Mouse (Mus musculus) cortical plate, adult 2 months (tissue): ENCODE data around the gene Tmprss2. TPM values are rescaled to one million over a fixed set of nuclear protein-coding genes. Genes with fewer than 3 reads are reported as not detected.

Experiments
- H3K27ac ChIP-seq: fragments of 200-500 bp; 2 replicates; pipeline ENCODE4 v1.5.1; 2012; ENCODE audit warnings: low read length, control low read depth, inconsistent platforms; ENCODE audit not compliant: insufficient read depth
- H3K4me1 ChIP-seq: fragments of 200-500 bp; 2 replicates; pipeline ENCODE4 v1.6.1; 2011; ENCODE audit warnings: low read length; ENCODE audit not compliant: control insufficient read depth, insufficient read depth
- H3K4me3 ChIP-seq: fragments of 200-500 bp; 2 replicates; pipeline ENCODE4 v1.5.1; 2011; ENCODE audit warnings: mild to moderate bottlenecking, low read length, control low read depth; ENCODE audit not compliant: insufficient read depth
- CTCF ChIP-seq: fragments of 200-500 bp; IDR thresholded peaks from 2 replicates; pipeline ENCODE4 v1.5.1; 2011; ENCODE audit warnings: mild to moderate bottlenecking, control low read depth, low read length; ENCODE audit not compliant: insufficient read depth; ENCODE audit errors: extremely low read depth
- POLR2A ChIP-seq: fragments of 200-500 bp; IDR thresholded peaks from 2 replicates; pipeline ENCODE4 v1.6.1; 2011; ENCODE audit warnings: mild to moderate bottlenecking, low read length, control low read depth; ENCODE audit not compliant: insufficient read depth; ENCODE audit errors: extremely low read depth
- polyA plus RNA-seq: library from polyadenylated mRNA; depleted of rRNA; stranded (reverse); fragments of >200 nt; gene quantifications from 2 replicates; pipeline ENCODE4 v1.2.3, GENCODE M21; 2012

The Tmprss2 gene
- polyA plus RNA-seq, 1 experiment = 0.23 TPM

DNA sequence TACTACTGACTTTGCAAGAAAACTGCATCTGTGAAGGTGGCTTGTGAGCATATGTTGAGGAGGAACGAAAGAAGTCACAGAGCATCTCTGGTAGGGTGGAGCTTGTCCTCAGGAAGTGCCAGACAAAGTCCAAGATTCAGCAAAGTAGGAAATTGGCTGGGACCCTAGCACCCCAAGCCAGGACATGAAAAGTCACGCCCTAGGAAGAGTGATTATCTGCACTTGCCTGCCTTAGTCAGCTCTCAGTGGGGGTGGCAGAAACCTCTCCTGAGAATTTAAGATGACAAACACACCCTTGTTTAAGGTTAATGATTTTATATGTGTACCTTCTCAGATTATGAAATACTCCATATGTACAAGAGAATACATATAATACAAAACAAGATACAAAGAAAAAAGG is 7.3 kb upstream of the Tmprss2 start:
- Histone ChIP-seq H3K4me1 (no peaks in the 10 kb centered on the region), H3K4me3 (no peak overlapping the region), H3K27ac (no peak overlapping the region)
- no peak for TF ChIP-seq POLR2A
- TF ChIP-seq CTCF = no peak

DNA sequence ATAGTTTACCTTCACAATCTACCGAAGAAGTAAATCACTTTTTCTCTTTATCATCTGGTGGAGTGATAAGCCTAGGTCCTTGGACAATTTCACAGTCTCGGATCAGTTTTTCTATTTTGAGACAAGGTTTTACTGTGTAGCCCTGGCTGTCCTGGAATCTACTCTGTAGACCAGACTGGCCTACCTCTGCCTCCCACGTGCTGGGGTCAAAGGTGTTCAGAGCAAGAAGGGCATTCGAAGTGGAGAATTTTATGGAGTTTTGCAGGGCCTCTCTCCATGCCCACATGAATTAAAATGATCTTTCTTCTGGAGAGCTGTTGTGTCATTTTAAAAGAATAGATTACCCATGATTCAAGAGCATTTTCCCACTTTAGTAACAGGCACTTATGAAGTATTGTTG is 1.0 kb upstream of the Tmprss2 start:
- H3K27ac ChIP-seq = no peak overlapping the region
- H3K4me3 ChIP-seq = no peak overlapping the region
- H3K4me1 ChIP-seq = no peaks in the 10 kb centered on the region
- TF ChIP-seq CTCF (no peak), POLR2A (no peak)

DNA sequence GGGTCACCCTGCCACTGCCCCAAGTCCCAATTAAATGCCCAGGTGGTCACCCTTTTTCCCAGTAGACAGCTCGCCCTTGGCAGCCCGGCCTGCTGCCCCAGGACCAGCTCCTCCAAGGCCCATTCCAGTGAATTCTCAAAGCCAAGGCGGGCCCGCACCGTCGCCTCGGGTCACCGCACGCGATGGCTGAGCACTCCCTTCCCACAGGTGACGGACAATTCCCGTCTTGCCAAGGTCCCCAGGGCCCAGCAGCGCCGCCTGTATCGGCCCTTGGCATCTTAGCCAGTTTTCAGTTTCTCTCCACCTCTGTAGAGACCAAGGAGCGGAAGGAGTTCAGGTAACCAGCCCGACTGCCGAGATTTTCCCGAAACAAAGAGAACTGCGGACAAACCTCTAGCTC is 749 bp downstream of the Tmprss2 start:
- no peaks in the 10 kb centered on the region for H3K4me1 ChIP-seq
- H3K4me3 ChIP-seq = peak overlapping the region; percentile 4; the same call in 1 of the 2 replicates
- TF ChIP-seq CTCF = no peak
- TF ChIP-seq POLR2A = no peak
- no peak overlapping the region for H3K27ac ChIP-seq

DNA sequence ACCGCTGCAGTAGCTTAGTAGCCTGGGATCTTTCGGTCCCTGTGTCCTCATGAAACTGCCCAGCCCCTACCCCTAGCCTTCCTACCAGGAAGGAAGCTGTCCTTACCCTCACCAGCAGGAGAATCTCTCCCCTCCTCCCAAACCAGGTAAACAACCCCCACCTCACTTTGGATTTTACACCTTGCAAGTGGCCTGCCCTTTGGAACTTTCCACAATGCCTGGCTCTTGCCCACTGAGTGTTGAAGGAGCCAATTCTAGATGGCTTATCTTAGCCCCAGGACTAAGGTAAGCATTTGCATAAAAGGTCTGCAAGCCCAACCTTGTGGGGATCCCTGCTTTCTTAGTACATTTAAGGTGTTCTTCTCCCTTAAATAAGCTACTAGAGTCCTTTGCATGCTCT is 1.3 kb downstream of the Tmprss2 start:
- no peak overlapping the region for H3K4me3 ChIP-seq
- no peak overlapping the region for H3K27ac ChIP-seq
- H3K4me1 ChIP-seq = no peaks in the 10 kb centered on the region
- no peak for TF ChIP-seq CTCF
- no peak for TF ChIP-seq POLR2A

DNA sequence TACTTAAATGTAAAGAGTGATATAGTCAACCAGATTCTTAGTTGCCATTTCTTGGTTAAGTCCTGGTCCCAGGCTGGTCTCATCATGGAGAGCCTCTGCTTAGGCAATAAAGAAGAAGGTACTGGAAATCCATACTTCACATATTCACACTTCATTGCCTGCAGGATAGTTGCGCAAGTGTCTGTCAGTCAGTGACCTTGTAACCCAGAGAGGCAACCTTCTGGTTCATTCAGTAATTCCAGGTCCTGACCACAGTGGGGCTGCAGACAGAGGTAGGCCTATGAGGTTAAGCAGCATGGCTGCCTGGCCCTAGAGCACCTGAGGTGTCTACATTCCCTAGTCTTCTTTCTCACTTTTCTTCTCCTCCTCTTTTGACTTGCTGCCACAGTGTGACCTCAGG is 3.0 kb downstream of the Tmprss2 start:
- Histone ChIP-seq H3K4me1 (no peaks in the 10 kb centered on the region), H3K4me3 (no peak overlapping the region), H3K27ac (no peak overlapping the region)
- TF ChIP-seq CTCF (no peak), POLR2A (no peak)

DNA sequence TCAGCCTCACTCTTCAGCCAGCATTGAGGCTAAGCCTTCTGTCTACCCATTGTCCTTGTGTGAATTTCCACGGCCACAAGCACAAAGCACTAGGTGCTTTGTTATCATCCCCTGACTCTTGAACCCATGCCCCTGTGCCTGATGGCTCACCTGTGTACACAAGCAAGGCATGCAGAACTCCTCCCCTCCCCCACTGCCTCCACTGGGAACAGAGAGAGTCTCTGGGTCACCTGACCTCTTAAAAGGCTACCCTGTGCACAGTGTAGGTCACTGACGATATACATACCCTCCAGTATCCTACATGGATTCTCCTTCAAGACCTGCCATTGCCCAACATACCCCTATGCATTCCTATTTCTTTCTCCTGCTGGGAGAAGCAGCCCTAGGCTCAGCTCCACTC is 4.2 kb downstream of the Tmprss2 start:
- no peak for TF ChIP-seq CTCF
- no peak for TF ChIP-seq POLR2A
- no peaks in the 10 kb centered on the region for H3K4me1 ChIP-seq

DNA sequence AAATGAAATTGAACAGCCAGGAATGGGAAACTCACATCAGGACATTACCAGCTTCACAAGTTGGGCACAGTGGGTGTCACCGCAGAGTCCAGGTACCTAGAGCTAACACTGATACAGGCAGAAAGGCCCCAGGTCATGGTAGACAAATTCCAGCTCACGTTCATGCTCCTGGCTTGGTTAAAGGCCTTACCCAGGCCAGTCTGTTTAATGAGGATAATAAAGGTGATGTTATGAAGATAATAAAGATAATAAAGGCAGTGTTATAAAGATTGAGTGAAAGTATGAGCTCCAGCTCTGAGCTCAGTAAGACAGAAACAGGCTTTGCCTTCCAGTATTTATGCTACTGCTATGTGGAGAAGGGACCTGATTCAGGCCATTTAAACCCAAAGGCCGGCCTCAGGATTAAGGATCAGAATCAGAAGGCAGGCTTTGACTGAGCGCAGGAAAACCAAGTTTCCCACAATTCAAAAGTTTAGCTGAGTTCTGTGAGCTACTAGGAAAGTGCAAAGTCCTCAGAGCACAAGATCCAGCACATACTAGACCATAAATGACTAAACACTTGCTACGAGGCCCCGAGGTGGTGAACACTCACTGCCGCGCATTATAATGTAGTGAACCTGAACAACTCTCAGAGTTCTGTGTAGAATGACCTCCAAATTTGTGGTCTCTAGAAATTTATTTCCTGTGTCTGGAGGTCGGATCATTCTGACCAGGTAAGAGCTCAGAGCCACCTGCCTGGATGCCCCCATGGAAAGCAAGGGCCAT is 4.9 kb downstream of the Tmprss2 start:
- TF ChIP-seq POLR2A = no peak
- no peak for TF ChIP-seq CTCF
- no peaks in the 10 kb centered on the region for H3K4me1 ChIP-seq
- H3K27ac ChIP-seq = no peak overlapping the region
- no peak overlapping the region for H3K4me3 ChIP-seq

More for the DNA sequence above, 4.2 kb downstream of the Tmprss2 start:
- Histone ChIP-seq H3K4me3 (no peak overlapping the region), H3K27ac (no peak overlapping the region)

DNA sequence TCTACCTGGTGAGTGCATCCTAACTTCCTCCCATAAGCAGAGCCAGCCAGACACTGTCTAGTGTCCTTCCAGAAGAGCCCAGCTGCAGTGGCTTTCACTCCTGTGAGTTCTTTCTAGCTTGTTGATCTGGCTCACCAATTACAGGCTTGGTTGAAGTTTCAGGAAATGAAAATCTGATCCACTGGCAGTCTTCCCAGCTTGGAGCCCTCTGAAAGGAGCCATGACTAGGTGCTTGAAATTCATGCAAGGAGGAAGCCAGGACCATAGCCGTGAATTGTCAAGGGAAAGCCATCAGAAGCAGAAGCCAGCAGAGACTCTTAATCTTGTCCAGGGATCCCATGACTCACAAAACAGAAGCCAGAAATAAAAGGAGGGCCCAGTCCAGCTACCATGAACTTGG is 8.7 kb downstream of the Tmprss2 start:
- Histone ChIP-seq H3K27ac (no peak overlapping the region), H3K4me3 (no peak overlapping the region), H3K4me1 (no peaks in the 10 kb centered on the region)
- TF ChIP-seq CTCF (no peak), POLR2A (no peak)

DNA sequence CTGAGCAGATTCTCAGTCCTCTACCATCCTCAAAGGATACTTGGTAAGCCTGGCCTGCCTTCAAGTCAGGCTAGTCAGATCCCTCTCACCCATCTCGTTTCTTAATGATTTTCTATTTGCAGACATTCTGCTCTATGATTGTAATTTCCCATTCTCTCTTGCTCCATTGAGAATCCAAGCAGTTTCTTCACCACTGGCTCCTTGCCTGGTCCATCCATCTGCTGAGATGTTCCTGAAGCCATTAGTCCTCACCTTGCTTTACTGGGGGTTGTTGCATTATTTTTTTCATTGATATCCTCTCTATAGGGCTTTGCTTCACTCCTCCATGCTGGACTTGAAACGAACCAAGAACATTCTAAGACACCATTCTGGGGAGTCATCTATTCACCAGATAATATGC is 10.4 kb downstream of the Tmprss2 start:
- TF ChIP-seq CTCF = no peak
- TF ChIP-seq POLR2A = no peak
- Histone ChIP-seq H3K4me3 (no peak overlapping the region), H3K27ac (no peak overlapping the region), H3K4me1 (no peaks in the 10 kb centered on the region)

DNA sequence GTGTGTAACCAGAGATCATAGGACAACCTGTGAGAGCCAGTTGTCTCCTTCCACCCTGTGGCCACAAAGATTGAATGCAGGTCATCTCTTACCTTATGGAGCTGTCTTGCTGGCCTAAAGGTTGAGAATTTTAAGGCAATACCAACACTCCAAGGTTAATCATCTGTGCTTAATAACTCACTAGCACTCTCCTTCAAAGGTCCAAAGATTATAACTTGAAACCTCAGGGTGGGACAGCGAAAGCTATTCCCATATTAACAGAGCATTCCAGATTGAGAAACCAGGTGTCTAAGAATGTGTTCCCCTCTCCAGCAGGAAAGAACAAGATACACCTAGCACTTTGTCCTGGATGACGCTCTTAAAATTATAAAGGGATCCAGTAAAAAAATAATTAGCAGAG is 12.9 kb downstream of the Tmprss2 start:
- Histone ChIP-seq H3K4me1 (no peaks in the 10 kb centered on the region), H3K27ac (no peak overlapping the region), H3K4me3 (no peak overlapping the region)
- TF ChIP-seq POLR2A (no peak), CTCF (no peak)
